Mouse (Mus musculus): ENCODE measurements around the gene Cldn22. TPM values are rescaled to one million over a fixed set of nuclear protein-coding genes. Genes with fewer than 3 reads are reported as not detected.
"Not testable (repeated sequence)": the region's sequence is repeated elsewhere in the genome, so short reads cannot be mapped to it uniquely, and the experiment has no call there.

The Cldn22 gene
- polyA plus RNA-seq, 1 experiment = 0.40 TPM

- Histone ChIP-seq H3K27me3 (ENCODE audit: control insufficient read depth, insufficient read depth, low read length) (no peaks in the 10 kb centered on the region), H3K4me3 (ENCODE audit: control insufficient read depth, insufficient read depth, low read length) (no peak overlapping the region), H3K4me1 (replicated peaks; ENCODE audit: control insufficient read depth, insufficient read depth, low read length) (no peaks in the 10 kb centered on the region), H3K27ac (ENCODE audit: control insufficient read depth, insufficient read depth, low read length) (no peak overlapping the region), H3K36me3 (ENCODE audit: control insufficient read depth, insufficient read depth, low read length) (no peaks in the 10 kb centered on the region)
- WGBS = 90% methylated on average over 14 of the region's 14 CpGs
- DNase-seq = no peak
- TF ChIP-seq CTCF (IDR thresholded peaks at IDR 0.05; ENCODE audit: borderline replicate concordance, control insufficient read depth, extremely low read depth, insufficient read depth, low read length, poor library complexity) (no peak), POLR2A (IDR thresholded peaks at IDR 0.05; ENCODE audit: control insufficient read depth, extremely low read depth, insufficient read depth, low read length, poor library complexity) (no peak)
Measured at GRCm38 (mm10) chr8:47809970-47810665, 14.2 kb upstream of the Cldn22 start.

GRCm38 (mm10) chr8:47810666-47811015, 13.6 kb upstream of the Cldn22 start:
- no peak for TF ChIP-seq POLR2A (IDR thresholded peaks at IDR 0.05; ENCODE audit: control insufficient read depth, extremely low read depth, insufficient read depth, low read length, poor library complexity)
- TF ChIP-seq CTCF (IDR thresholded peaks at IDR 0.05; ENCODE audit: borderline replicate concordance, control insufficient read depth, extremely low read depth, insufficient read depth, low read length, poor library complexity) = no peak
- no peaks in the 10 kb centered on the region for H3K36me3 ChIP-seq (ENCODE audit: control insufficient read depth, insufficient read depth, low read length)
- no peak for DNase-seq
- no peak overlapping the region for H3K27ac ChIP-seq (ENCODE audit: control insufficient read depth, insufficient read depth, low read length)
- H3K27me3 ChIP-seq (ENCODE audit: control insufficient read depth, insufficient read depth, low read length) = no peaks in the 10 kb centered on the region
- H3K4me3 ChIP-seq (ENCODE audit: control insufficient read depth, insufficient read depth, low read length) = no peak overlapping the region
- 87% methylated on average over 7 of the region's 7 CpGs for WGBS
- no peaks in the 10 kb centered on the region for H3K4me1 ChIP-seq (replicated peaks; ENCODE audit: control insufficient read depth, insufficient read depth, low read length)

GRCm38 (mm10) chr8:47811221-47811620, 13.1 kb upstream of the Cldn22 start:
- DNase-seq = no peak
- WGBS = 92% methylated on average over 12 of the region's 12 CpGs
- no peaks in the 10 kb centered on the region for H3K36me3 ChIP-seq (ENCODE audit: control insufficient read depth, insufficient read depth, low read length)
- H3K27me3 ChIP-seq (ENCODE audit: control insufficient read depth, insufficient read depth, low read length) = no peaks in the 10 kb centered on the region
- H3K4me3 ChIP-seq (ENCODE audit: control insufficient read depth, insufficient read depth, low read length) = no peak overlapping the region
- no peak overlapping the region for H3K27ac ChIP-seq (ENCODE audit: control insufficient read depth, insufficient read depth, low read length)
- no peaks in the 10 kb centered on the region for H3K4me1 ChIP-seq (replicated peaks; ENCODE audit: control insufficient read depth, insufficient read depth, low read length)
- TF ChIP-seq POLR2A (IDR thresholded peaks at IDR 0.05; ENCODE audit: control insufficient read depth, extremely low read depth, insufficient read depth, low read length, poor library complexity) = no peak
- TF ChIP-seq CTCF (IDR thresholded peaks at IDR 0.05; ENCODE audit: borderline replicate concordance, control insufficient read depth, extremely low read depth, insufficient read depth, low read length, poor library complexity) = no peak

GRCm38 (mm10) chr8:47819034-47819433, 5.2 kb upstream of the Cldn22 start:
- H3K36me3 ChIP-seq (ENCODE audit: control insufficient read depth, insufficient read depth, low read length) = no peaks in the 10 kb centered on the region
- H3K27me3 ChIP-seq (ENCODE audit: control insufficient read depth, insufficient read depth, low read length) = no peaks in the 10 kb centered on the region
- no peak for DNase-seq
- H3K27ac ChIP-seq (ENCODE audit: control insufficient read depth, insufficient read depth, low read length) = no peak overlapping the region
- H3K4me3 ChIP-seq (ENCODE audit: control insufficient read depth, insufficient read depth, low read length) = no peak overlapping the region
- H3K4me1 ChIP-seq (replicated peaks; ENCODE audit: control insufficient read depth, insufficient read depth, low read length) = no peaks in the 10 kb centered on the region
- WGBS = 94% methylated on average over 8 of the region's 8 CpGs
- TF ChIP-seq POLR2A (IDR thresholded peaks at IDR 0.05; ENCODE audit: control insufficient read depth, extremely low read depth, insufficient read depth, low read length, poor library complexity) (no peak), CTCF (IDR thresholded peaks at IDR 0.05; ENCODE audit: borderline replicate concordance, control insufficient read depth, extremely low read depth, insufficient read depth, low read length, poor library complexity) (no peak)

GRCm38 (mm10) chr8:47820914-47821772, 3.1 kb upstream of the Cldn22 start:
- Histone ChIP-seq H3K4me1 (replicated peaks; ENCODE audit: control insufficient read depth, insufficient read depth, low read length) (no peaks in the 10 kb centered on the region), H3K27me3 (ENCODE audit: control insufficient read depth, insufficient read depth, low read length) (no peaks in the 10 kb centered on the region), H3K36me3 (ENCODE audit: control insufficient read depth, insufficient read depth, low read length) (no peaks in the 10 kb centered on the region), H3K27ac (ENCODE audit: control insufficient read depth, insufficient read depth, low read length) (no peak overlapping the region), H3K4me3 (ENCODE audit: control insufficient read depth, insufficient read depth, low read length) (no peak overlapping the region)
- WGBS = 93% methylated on average over 20 of the region's 20 CpGs
- no peak for DNase-seq
- TF ChIP-seq POLR2A (IDR thresholded peaks at IDR 0.05; ENCODE audit: control insufficient read depth, extremely low read depth, insufficient read depth, low read length, poor library complexity) = no peak
- TF ChIP-seq CTCF (IDR thresholded peaks at IDR 0.05; ENCODE audit: borderline replicate concordance, control insufficient read depth, extremely low read depth, insufficient read depth, low read length, poor library complexity) = no peak

GRCm38 (mm10) chr8:47821843-47822242, 2.4 kb upstream of the Cldn22 start, which contains the start of gene Cldn24:
Gene Cldn24 (plus strand): TSS chr8:47822143.
- no peaks in the 10 kb centered on the region for H3K27me3 ChIP-seq (ENCODE audit: control insufficient read depth, insufficient read depth, low read length)
- no peak within 1 kb of the TSS for H3K27ac ChIP-seq (ENCODE audit: control insufficient read depth, insufficient read depth, low read length)
- 92% methylated on average over 6 of the region's 6 CpGs for WGBS
- no peak for DNase-seq
- no peaks in the 10 kb centered on the region for H3K4me1 ChIP-seq (replicated peaks; ENCODE audit: control insufficient read depth, insufficient read depth, low read length)
- no peaks in the 10 kb centered on the region for H3K36me3 ChIP-seq (ENCODE audit: control insufficient read depth, insufficient read depth, low read length)
- TF ChIP-seq CTCF (IDR thresholded peaks at IDR 0.05; ENCODE audit: borderline replicate concordance, control insufficient read depth, extremely low read depth, insufficient read depth, low read length, poor library complexity) (no peak), POLR2A (IDR thresholded peaks at IDR 0.05; ENCODE audit: control insufficient read depth, extremely low read depth, insufficient read depth, low read length, poor library complexity) (no peak)
- no peak within 1 kb of the TSS for H3K4me3 ChIP-seq (ENCODE audit: control insufficient read depth, insufficient read depth, low read length)

- H3K27me3 ChIP-seq (ENCODE audit: control insufficient read depth, insufficient read depth, low read length); H3K4me1 ChIP-seq (replicated peaks; ENCODE audit: control insufficient read depth, insufficient read depth, low read length); H3K27ac ChIP-seq (ENCODE audit: control insufficient read depth, insufficient read depth, low read length); H3K36me3 ChIP-seq (ENCODE audit: control insufficient read depth, insufficient read depth, low read length); DNase-seq; H3K4me3 ChIP-seq (ENCODE audit: control insufficient read depth, insufficient read depth, low read length): not testable (repeated sequence)
- WGBS = 71% methylated on average over 7 of the region's 9 CpGs
Measured at GRCm38 (mm10) chr8:47822541-47822940, 1.7 kb upstream of the Cldn22 start.

Measured in thymus, adult 2 months (tissue).